Mouse (Mus musculus) T-helper 2 cell (primary cell): Measurements from ENCODE around the gene L1cam.

ENCODE experiments used
- in situ Hi-C: fragments of 300-600 bp; cut with MboI, MseI; formaldehyde crosslinking; loops from one replicate; pipeline ENCODE4 v1.15.1; 2025; ENCODE audit warnings: high pct_unique_total_duplicates

L1cam gene

GRCm38 (mm10) chrX:73895719-73896118 is at the start of gene L1cam:
Gene L1cam, minus strand, starts transcription at chrX:73896105.
- in situ Hi-C loops, result no loop called here

GRCm38 (mm10) chrX:73942294-73942693 is 46.4 kb upstream of the L1cam start:
- in situ Hi-C loops, result no loop called here

GRCm38 (mm10) chrX:73941860-73942259 is 46.0 kb upstream of the L1cam start:
- in situ Hi-C loops, result no loop called here

- in situ Hi-C loops, result no loop called here
Observed at GRCm38 (mm10) chrX:73931871-73932270, 36.0 kb upstream of the L1cam start.

GRCm38 (mm10) chrX:73930402-73931062 is 34.6 kb upstream of the L1cam start, which contains the start of gene Renbp:
Gene Renbp, minus strand, starts transcription at chrX:73930850.
- in situ Hi-C loops, result no loop called here

GRCm38 (mm10) chrX:73922550-73922882 is 26.6 kb upstream of the L1cam start:
- in situ Hi-C loops, result no loop called here

- in situ Hi-C loops, result no loop called here
Observed at GRCm38 (mm10) chrX:73921823-73922549, 26.1 kb upstream of the L1cam start, which contains the start of the genes Arhgap4 and Naa10. Gene Arhgap4, minus strand, starts transcription at chrX:73921870. Gene Naa10, minus strand, starts transcription at chrX:73921944.

GRCm38 (mm10) chrX:73921285-73921822 is 25.4 kb upstream of the L1cam start:
- in situ Hi-C loops, result no loop called here

GRCm38 (mm10) chrX:73918631-73919030 is 22.7 kb upstream of the L1cam start:
- in situ Hi-C loops, result no loop called here

- in situ Hi-C loops, result no loop called here
Observed at GRCm38 (mm10) chrX:73916945-73917344, 21.0 kb upstream of the L1cam start.

- in situ Hi-C loops, result no loop called here
Observed at GRCm38 (mm10) chrX:73914827-73915703, 19.2 kb upstream of the L1cam start.

- in situ Hi-C loops, result no loop called here
Observed at GRCm38 (mm10) chrX:73911588-73911987, 15.7 kb upstream of the L1cam start.

- in situ Hi-C loops, result no loop called here
Observed at GRCm38 (mm10) chrX:73911156-73911555, 15.3 kb upstream of the L1cam start.

GRCm38 (mm10) chrX:73910451-73910850 is 14.5 kb upstream of the L1cam start:
- in situ Hi-C loops, result no loop called here

GRCm38 (mm10) chrX:73910049-73910448 is 14.1 kb upstream of the L1cam start:
- in situ Hi-C loops, result no loop called here

- in situ Hi-C loops, result no loop called here
Observed at GRCm38 (mm10) chrX:73897959-73898358, 2.1 kb upstream of the L1cam start.

GRCm38 (mm10) chrX:73892833-73893232 is 3.1 kb downstream of the L1cam start:
- in situ Hi-C loops, result no loop called here

GRCm38 (mm10) chrX:73891551-73892152 is 4.3 kb downstream of the L1cam start, which contains the start of gene Avpr2:
Gene Avpr2, plus strand, starts transcription at chrX:73892102.
- in situ Hi-C loops, result no loop called here

- in situ Hi-C loops, result no loop called here
Observed at GRCm38 (mm10) chrX:73881463-73881862, 14.4 kb downstream of the L1cam start.

GRCm38 (mm10) chrX:73881036-73881427 is 14.9 kb downstream of the L1cam start:
- in situ Hi-C loops, result no loop called here
